Mouse (Mus musculus): ENCODE measurements around the gene Spc24. TPM values are rescaled to one million over a fixed set of nuclear protein-coding genes. Genes with fewer than 3 reads are reported as not detected.
"Not testable (repeated sequence)": the region's sequence is repeated elsewhere in the genome, so short reads cannot be mapped to it uniquely, and the experiment has no call there.

Spc24 gene
- total RNA-seq, 4 experiments from 2014 or later: 1.5 to 3.3 (median 1.7) TPM

DNA sequence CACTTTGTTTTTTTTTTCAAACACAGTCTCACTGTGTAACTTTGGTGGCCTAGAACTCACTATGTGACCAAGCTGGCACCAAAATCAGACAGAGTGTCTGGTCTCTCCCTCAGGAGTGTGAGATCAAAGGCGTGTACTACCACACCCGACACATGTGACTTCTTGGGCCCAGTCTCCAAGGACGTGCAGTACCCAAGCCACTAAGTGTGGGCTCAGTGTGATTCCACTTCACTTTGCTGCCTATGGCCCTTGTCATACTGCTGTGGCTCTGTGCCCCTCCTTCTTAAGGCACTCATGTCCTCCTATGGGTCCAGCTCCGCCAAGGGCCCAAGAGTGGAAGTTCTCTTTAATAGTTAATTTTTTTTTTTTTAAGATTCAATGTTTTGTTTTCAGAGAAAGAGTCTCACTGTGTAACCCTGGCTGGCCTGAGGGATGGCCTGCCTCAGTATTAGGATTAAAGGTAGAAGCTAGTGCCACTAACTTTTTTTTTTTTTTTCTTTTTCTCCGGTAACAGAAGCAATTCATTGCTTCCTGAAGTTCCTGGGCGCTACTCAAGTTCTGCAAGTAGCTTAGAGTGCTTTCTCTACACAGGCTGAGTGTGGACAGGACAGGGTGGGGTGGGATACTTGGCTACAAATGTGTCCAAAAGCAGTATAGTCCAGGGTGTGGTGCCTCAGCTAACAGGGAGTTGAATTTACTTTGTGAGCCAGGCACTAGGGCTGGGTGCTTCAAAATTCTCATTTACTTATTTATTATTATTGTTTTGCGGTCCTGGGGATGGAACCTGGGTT is 24.6 kb upstream of the Spc24 start:
- no peak for DNase-seq (ENCODE audit: low spot score in 2 of 2)

- DNase-seq (ENCODE audit: low spot score in 2 of 2): peak; percentile 50 to 69
Measured at GRCm38 (mm10) chr9:21781657-21782468, 21.8 kb upstream of the Spc24 start.

- no peak for DNase-seq (ENCODE audit: low spot score in 2 of 2)
Measured at GRCm38 (mm10) chr9:21777726-21778125, 17.6 kb upstream of the Spc24 start.

GRCm38 (mm10) chr9:21774353-21774752 is 14.2 kb upstream of the Spc24 start:
- no peak for DNase-seq (ENCODE audit: low spot score in 2 of 2)

DNA sequence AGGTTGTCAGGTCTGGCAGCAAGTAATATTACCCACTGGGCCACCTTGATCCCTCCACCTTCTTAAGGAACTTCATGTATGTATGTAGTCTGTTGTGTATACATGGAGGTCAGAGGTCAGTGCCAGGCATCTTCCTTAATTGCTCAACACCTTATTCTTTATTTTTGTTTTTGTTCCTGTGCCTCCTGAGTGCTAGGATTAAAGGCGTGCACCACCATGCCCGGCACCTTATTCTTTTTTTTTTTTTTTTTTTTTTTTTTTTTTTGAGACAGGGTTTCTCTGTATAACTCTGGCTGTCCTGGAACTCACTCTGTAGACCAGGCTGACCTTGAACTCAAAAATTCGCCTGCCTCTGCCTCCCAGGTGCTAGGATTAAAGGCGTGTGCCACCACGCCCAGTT is 13.3 kb upstream of the Spc24 start:
- not testable (repeated sequence) for DNase-seq (ENCODE audit: low spot score in 2 of 2)

GRCm38 (mm10) chr9:21769558-21770183 is 9.6 kb upstream of the Spc24 start:
- no peak for DNase-seq (ENCODE audit: low spot score in 2 of 2)

- peak in 1 of 2 experiments; percentile 33 for DNase-seq (ENCODE audit: low spot score in 2 of 2)
Measured at GRCm38 (mm10) chr9:21768511-21769411, 8.7 kb upstream of the Spc24 start.

DNA sequence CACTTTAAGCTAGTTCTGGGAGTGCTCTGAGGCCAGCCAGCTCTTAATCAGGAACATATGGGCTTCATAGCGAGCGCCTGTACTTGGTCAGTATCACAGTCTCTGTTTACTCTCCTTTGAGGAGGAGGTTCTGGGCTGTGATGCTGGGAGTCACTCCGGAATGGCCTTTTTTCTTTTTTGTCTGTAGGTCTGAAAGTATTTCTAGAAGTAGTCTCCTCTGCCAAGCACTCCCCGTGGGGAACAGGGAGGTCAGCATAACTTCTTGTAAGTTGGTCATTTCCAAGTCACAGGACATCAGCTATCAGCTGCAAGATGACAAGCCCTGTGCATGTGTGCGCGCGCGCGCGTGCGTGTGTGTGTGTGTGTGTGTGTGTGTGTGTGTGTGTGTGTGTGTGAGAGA is 7.8 kb upstream of the Spc24 start:
- peak; percentile 20 to 65 for DNase-seq (ENCODE audit: low spot score in 2 of 2)

DNA sequence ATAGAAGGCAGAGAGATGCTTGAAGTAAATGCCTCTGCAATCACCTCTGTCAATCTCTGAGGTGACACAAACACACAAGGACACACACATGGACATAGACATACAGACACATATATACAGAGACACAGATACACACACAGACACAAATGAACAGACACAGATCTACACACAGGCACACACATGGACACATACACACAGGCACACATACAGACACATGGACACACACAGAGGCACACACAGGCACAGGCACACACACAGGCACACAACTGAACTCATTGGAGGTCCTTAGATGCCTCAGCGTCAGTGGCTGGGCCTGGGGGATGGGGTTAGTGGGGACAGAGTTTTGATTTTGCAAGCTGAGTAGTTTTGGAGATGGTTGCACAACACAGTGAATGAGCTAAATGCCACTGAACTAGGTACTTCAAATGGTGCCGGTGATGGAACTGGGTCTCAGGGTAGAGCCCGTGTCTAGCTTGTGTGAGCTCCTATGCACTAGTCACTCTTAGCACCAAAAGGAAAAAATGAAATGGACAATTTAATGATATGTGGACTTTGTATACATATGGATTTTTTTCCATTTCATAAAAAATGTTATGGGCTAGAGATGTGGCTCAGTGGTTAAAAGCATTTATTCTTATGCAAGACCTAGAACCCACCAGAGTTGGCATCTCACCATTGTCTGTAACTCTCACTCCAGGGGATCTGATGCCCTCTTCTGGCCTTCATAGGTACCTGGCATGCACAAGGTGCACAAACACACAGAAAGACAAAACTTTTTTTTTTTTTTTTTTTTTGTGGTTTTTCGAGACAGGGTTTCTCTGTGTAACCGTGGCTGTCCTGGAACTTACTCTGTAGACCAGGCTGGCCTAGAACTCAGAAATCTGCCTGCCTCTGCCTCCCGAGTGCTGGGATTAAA is 4.2 kb upstream of the Spc24 start:
- DNase-seq (ENCODE audit: low spot score in 2 of 2): no peak

DNA sequence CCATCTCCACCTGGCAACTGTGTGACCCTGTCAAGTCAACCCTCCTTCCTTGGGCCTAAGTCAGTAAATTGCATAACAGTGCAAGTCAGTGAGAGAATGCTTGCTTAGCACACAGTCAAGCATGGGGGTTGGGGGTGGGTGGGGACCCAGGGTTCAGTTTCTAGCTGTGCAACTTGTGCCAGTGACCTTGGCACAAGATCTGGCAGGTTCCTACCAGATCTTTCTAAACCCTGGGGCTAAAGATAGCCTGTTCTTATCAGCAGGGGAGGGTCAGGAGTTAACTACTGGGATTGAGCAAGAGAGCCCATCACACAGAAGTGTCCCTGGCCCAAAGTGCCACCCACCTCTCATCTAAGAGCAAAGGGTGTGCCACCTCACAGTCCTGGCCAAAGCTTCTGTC is 2.0 kb upstream of the Spc24 start:
- DNase-seq (ENCODE audit: low spot score in 2 of 2): no peak

DNA sequence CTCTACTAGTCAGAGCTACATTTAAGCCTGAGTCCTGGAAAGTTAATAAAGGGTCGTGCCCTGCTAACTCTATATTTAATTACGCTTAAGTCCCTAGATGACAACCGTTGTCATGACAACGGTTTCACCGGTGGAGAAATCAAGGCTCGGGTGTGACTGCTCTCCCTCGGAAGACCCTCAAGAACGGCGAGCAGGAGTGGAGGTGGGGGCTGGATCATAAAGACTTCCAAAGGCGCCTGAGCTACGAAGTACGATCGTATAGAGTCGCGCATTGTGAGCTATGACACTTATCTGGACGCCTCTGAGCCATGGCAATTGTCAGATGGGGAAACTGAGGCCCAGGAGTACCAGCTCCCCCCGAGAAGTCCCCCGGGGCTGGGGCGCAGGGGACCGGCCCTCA is 385 bp downstream of the Spc24 start:
- no peak for DNase-seq (ENCODE audit: low spot score in 2 of 2)

- DNase-seq (ENCODE audit: low spot score in 2 of 2): no peak
Measured at GRCm38 (mm10) chr9:21758576-21759529, 1.2 kb downstream of the Spc24 start.

- peak in 1 of 2 experiments; percentile 38 for DNase-seq (ENCODE audit: low spot score in 2 of 2)
Measured at GRCm38 (mm10) chr9:21754516-21755321, 5.4 kb downstream of the Spc24 start.

DNA sequence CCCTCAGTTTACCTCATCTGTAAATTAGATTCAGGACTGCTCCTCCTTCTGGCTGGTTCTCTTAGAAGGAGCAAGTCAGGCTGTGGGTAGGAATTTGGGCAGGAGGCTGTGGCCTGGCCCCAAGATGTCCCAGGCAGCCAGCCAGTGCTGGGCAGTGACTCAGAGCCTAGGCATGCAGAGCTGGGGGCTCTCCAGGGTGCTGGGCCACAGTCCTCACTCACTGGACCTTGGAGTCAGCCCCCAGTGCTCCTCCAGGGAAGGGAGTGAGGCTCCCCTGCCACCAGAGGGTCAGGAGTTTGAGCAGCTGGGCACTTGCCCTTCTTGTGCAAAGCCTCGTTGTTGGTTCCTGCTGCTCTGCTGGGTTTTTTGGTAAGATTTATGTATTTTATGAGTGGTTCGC is 6.1 kb downstream of the Spc24 start:
- DNase-seq (ENCODE audit: low spot score in 2 of 2): peak; percentile 90 to 92

- DNase-seq (ENCODE audit: low spot score in 2 of 2): peak; percentile 44 to 45
Measured at GRCm38 (mm10) chr9:21752252-21752792, 7.8 kb downstream of the Spc24 start.

GRCm38 (mm10) chr9:21751347-21751746 is 8.8 kb downstream of the Spc24 start:
- peak; percentile 37 to 60 for DNase-seq (ENCODE audit: low spot score in 2 of 2)

DNA sequence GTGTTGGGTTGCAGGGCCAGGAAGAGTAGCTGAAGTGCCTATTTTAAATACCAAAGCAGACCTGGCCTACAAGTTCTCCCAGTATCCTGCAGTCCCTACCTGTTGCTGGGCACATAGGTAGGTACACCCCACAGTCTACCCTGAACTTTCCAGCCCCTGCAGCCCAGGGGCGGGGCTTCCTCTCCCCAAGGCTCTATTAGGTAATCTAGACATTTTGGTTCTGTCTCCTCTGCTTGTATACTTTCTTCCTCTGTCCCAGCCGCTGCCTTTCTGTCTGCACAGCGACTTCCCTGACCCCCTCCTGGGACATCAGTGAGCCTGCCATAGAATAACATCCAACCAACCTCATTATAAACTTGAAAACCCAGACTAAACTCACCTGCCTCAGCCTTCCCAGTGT is 9.7 kb downstream of the Spc24 start:
- DNase-seq (ENCODE audit: low spot score in 2 of 2): no peak
